Mouse (Mus musculus): Measurements from ENCODE around the gene Tiam2. TPM values are rescaled to one million over a fixed set of nuclear protein-coding genes. Genes with fewer than 3 reads are reported as not detected.
A peak's percentile ranks its signal among the peaks of the same experiment; 100 is the strongest.
"Not testable (repeated sequence)": the region's sequence is repeated elsewhere in the genome, so short reads cannot be mapped to it uniquely, and the experiment has no call there.

The Tiam2 gene
- polyA plus RNA-seq, 1 experiment from 2014 or later, result 0.56 TPM

- Histone ChIP-seq H3K9ac (replicated peaks) (no peak overlapping the region), H3K4me3 (ENCODE audit: low read depth, low read length) (no peak overlapping the region), H3K9me3 (ENCODE audit: low read length) (no peaks in the 10 kb centered on the region), H3K36me3 (replicated peaks; ENCODE audit: insufficient read depth, low read length) (no peaks in the 10 kb centered on the region), H3K4me1 (ENCODE audit: insufficient read depth) (no peaks in the 10 kb centered on the region), H3K4me2 (ENCODE audit: low read depth, low read length) (no peak overlapping the region), H3K27ac (ENCODE audit: low read depth) (no peak overlapping the region), H3K27me3 (ENCODE audit: insufficient read depth, low read length) (no peaks in the 10 kb centered on the region)
- TF ChIP-seq CTCF (IDR thresholded peaks at IDR 0.05; ENCODE audit: low read depth), result no peak
- no peak for TF ChIP-seq EP300 (IDR thresholded peaks at IDR 0.05; ENCODE audit: low read depth)
- 80% methylated on average over 5 of the region's 5 CpGs for WGBS (ENCODE audit: insufficient replicate concordance)
- ATAC-seq (no peak), DNase-seq (no peak)
These were observed 23.0 kb downstream of the Tiam2 start for GRCm38 (mm10) chr17:3349331-3349730.

- DNase-seq, result peak; percentile 15
- Histone ChIP-seq H3K27ac (ENCODE audit: low read depth) (no peak overlapping the region), H3K4me1 (ENCODE audit: insufficient read depth) (no peaks in the 10 kb centered on the region), H3K4me2 (ENCODE audit: low read depth, low read length) (no peak overlapping the region), H3K9ac (replicated peaks) (no peak overlapping the region), H3K36me3 (replicated peaks; ENCODE audit: insufficient read depth, low read length) (no peaks in the 10 kb centered on the region), H3K9me3 (ENCODE audit: low read length) (no peaks in the 10 kb centered on the region), H3K4me3 (ENCODE audit: low read depth, low read length) (no peak overlapping the region), H3K27me3 (ENCODE audit: insufficient read depth, low read length) (no peaks in the 10 kb centered on the region)
- WGBS (ENCODE audit: insufficient replicate concordance), result 69% methylated on average over 12 of the region's 12 CpGs
- no peak for TF ChIP-seq CTCF (IDR thresholded peaks at IDR 0.05; ENCODE audit: low read depth)
- no peak for TF ChIP-seq EP300 (IDR thresholded peaks at IDR 0.05; ENCODE audit: low read depth)
- ATAC-seq, result no peak
These were observed 23.6 kb downstream of the Tiam2 start for GRCm38 (mm10) chr17:3349939-3350338.

- no peak overlapping the region for H3K4me2 ChIP-seq (ENCODE audit: low read depth, low read length)
- H3K36me3 ChIP-seq (replicated peaks; ENCODE audit: insufficient read depth, low read length), result no peaks in the 10 kb centered on the region
- H3K9ac ChIP-seq (replicated peaks), result no peak overlapping the region
- no peaks in the 10 kb centered on the region for H3K9me3 ChIP-seq (ENCODE audit: low read length)
- no peak overlapping the region for H3K4me3 ChIP-seq (ENCODE audit: low read depth, low read length)
- H3K27me3 ChIP-seq (ENCODE audit: insufficient read depth, low read length), result no peaks in the 10 kb centered on the region
- no peak overlapping the region for H3K27ac ChIP-seq (ENCODE audit: low read depth)
- WGBS (ENCODE audit: insufficient replicate concordance), result 77% methylated on average over 4 of the region's 4 CpGs
- DNase-seq (no peak), ATAC-seq (no peak)
- TF ChIP-seq EP300 (IDR thresholded peaks at IDR 0.05; ENCODE audit: low read depth), result no peak
- no peak for TF ChIP-seq CTCF (IDR thresholded peaks at IDR 0.05; ENCODE audit: low read depth)
- H3K4me1 ChIP-seq (ENCODE audit: insufficient read depth), result no peaks in the 10 kb centered on the region
These were observed 24.0 kb downstream of the Tiam2 start for GRCm38 (mm10) chr17:3350405-3350804.

- no peaks in the 10 kb centered on the region for H3K36me3 ChIP-seq (replicated peaks; ENCODE audit: insufficient read depth, low read length)
- no peak overlapping the region for H3K4me3 ChIP-seq (ENCODE audit: low read depth, low read length)
- H3K27me3 ChIP-seq (ENCODE audit: insufficient read depth, low read length), result no peaks in the 10 kb centered on the region
- H3K4me2 ChIP-seq (ENCODE audit: low read depth, low read length), result no peak overlapping the region
- no peak overlapping the region for H3K9ac ChIP-seq (replicated peaks)
- WGBS (ENCODE audit: insufficient replicate concordance), result 58% methylated on average over 4 of the region's 4 CpGs
- no peak for TF ChIP-seq CTCF (IDR thresholded peaks at IDR 0.05; ENCODE audit: low read depth)
- TF ChIP-seq EP300 (IDR thresholded peaks at IDR 0.05; ENCODE audit: low read depth), result no peak
- ATAC-seq, result no peak
- H3K27ac ChIP-seq (ENCODE audit: low read depth), result no peak overlapping the region
- DNase-seq, result no peak
- no peaks in the 10 kb centered on the region for H3K9me3 ChIP-seq (ENCODE audit: low read length)
- H3K4me1 ChIP-seq (ENCODE audit: insufficient read depth), result no peaks in the 10 kb centered on the region
These were observed 25.3 kb downstream of the Tiam2 start for GRCm38 (mm10) chr17:3351668-3352067.

GRCm38 (mm10) chr17:3353141-3353540 is 26.8 kb downstream of the Tiam2 start:
- H3K27ac ChIP-seq (ENCODE audit: low read depth); H3K36me3 ChIP-seq (replicated peaks; ENCODE audit: insufficient read depth, low read length); H3K4me3 ChIP-seq (ENCODE audit: low read depth, low read length); ATAC-seq; DNase-seq; H3K27me3 ChIP-seq (ENCODE audit: insufficient read depth, low read length); H3K9me3 ChIP-seq (ENCODE audit: low read length); H3K9ac ChIP-seq (replicated peaks); H3K4me2 ChIP-seq (ENCODE audit: low read depth, low read length); H3K4me1 ChIP-seq (ENCODE audit: insufficient read depth): not testable (repeated sequence)
- WGBS (ENCODE audit: insufficient replicate concordance), result 88% methylated on average over 9 of the region's 10 CpGs

GRCm38 (mm10) chr17:3354856-3355255 is 28.5 kb downstream of the Tiam2 start:
- ATAC-seq (no peak), DNase-seq (no peak)
- TF ChIP-seq CTCF (IDR thresholded peaks at IDR 0.05; ENCODE audit: low read depth), result no peak
- no peak for TF ChIP-seq EP300 (IDR thresholded peaks at IDR 0.05; ENCODE audit: low read depth)
- Histone ChIP-seq H3K27ac (ENCODE audit: low read depth) (no peak overlapping the region), H3K9ac (replicated peaks) (no peak overlapping the region), H3K4me2 (ENCODE audit: low read depth, low read length) (no peak overlapping the region), H3K27me3 (ENCODE audit: insufficient read depth, low read length) (no peaks in the 10 kb centered on the region), H3K4me1 (ENCODE audit: insufficient read depth) (no peaks in the 10 kb centered on the region), H3K9me3 (ENCODE audit: low read length) (no peaks in the 10 kb centered on the region), H3K4me3 (ENCODE audit: low read depth, low read length) (no peak overlapping the region), H3K36me3 (replicated peaks; ENCODE audit: insufficient read depth, low read length) (no peaks in the 10 kb centered on the region)
- 50% methylated on average over 3 of the region's 3 CpGs for WGBS (ENCODE audit: insufficient replicate concordance)

Measured in liver, postnatal 0 days (tissue).